Mouse (Mus musculus) CH12.LX (cell line): ENCODE measurements around the gene Esyt3. TPM values are rescaled to one million over a fixed set of nuclear protein-coding genes. Genes with fewer than 3 reads are reported as not detected.

ENCODE experiments used
- DNase-seq: peaks from one replicate; pipeline ENCODE4 v3.0.0-alpha.2; 2013; ENCODE audit errors: extremely low read depth
- H3K27ac ChIP-seq: 2 replicates; pipeline ENCODE4 v1.5.1; 2012; ENCODE audit warnings: low read depth, mild to moderate bottlenecking, control low read depth, moderate library complexity; ENCODE audit not compliant: insufficient read depth
- H3K27me3 ChIP-seq: replicated peaks from 2 replicates; pipeline ENCODE3; 2012; ENCODE audit warnings: inconsistent platforms
- H3K36me3 ChIP-seq, 2 experiments: replicated peaks in 1 of 2; 2 replicates each; pipeline versions ENCODE3 to v1.6.1; 2012; ENCODE audit warnings: inconsistent platforms in 1 of 2, low read length in 1 of 2, mild to moderate bottlenecking in 1 of 2, mixed read lengths in 1 of 2, moderate library complexity in 1 of 2; ENCODE audit not compliant: control insufficient read depth in 1 of 2, insufficient read depth in 1 of 2
- H3K4me1 ChIP-seq, 2 experiments: 2 replicates each; pipeline ENCODE4 v1.6.1; 2012; ENCODE audit warnings: inconsistent platforms in 1 of 2, moderate library complexity in 1 of 2; ENCODE audit not compliant: insufficient read depth in 2 of 2, control insufficient read depth in 1 of 2
- H3K4me2 ChIP-seq: 2 replicates; pipeline ENCODE4 v1.6.1; 2012; ENCODE audit warnings: low read depth, mild to moderate bottlenecking, control low read depth; ENCODE audit not compliant: poor library complexity, insufficient read depth, severe bottlenecking
- H3K4me3 ChIP-seq, 3 experiments: fragments of 150-350 bp in 1 of 3; sonication (generic) in 1 of 3; replicated peaks in 1 of 3; 2 replicates each; pipeline versions ENCODE3 to v1.5.1; 2011 to 2012; ENCODE audit warnings: low read depth in 2 of 3, low read length in 2 of 3, mild to moderate bottlenecking in 2 of 3, moderate library complexity in 2 of 3, control low read depth in 1 of 3, improper control_type of control experiment in 1 of 3, inconsistent platforms in 1 of 3, mixed read lengths in 1 of 3; ENCODE audit not compliant: poor library complexity in 1 of 3
- H3K79me2 ChIP-seq: replicated peaks from 2 replicates; pipeline ENCODE4 v1.6.1; 2012; ENCODE audit warnings: mild to moderate bottlenecking, moderate library complexity; ENCODE audit not compliant: control insufficient read depth, poor library complexity, insufficient read depth, severe bottlenecking; ENCODE audit errors: extremely low read depth
- H3K9ac ChIP-seq: 2 replicates; pipeline ENCODE4 v1.6.1; 2012; ENCODE audit warnings: low read depth, mild to moderate bottlenecking, control low read depth, moderate library complexity; ENCODE audit not compliant: insufficient read depth
- H3K9me3 ChIP-seq: replicated peaks from 2 replicates; pipeline ENCODE3; 2012; ENCODE audit warnings: low read length, inconsistent platforms, mixed read lengths
- BHLHE40 ChIP-seq: IDR thresholded peaks from 2 replicates; pipeline ENCODE4 v1.6.1; 2011; ENCODE audit warnings: mild to moderate bottlenecking, low read depth, low read length, improper control_type of control experiment
- CHD1 ChIP-seq: IDR thresholded peaks from 2 replicates; pipeline ENCODE4 v1.6.1; 2012; ENCODE audit warnings: low read depth, low read length, improper control_type of control experiment, inconsistent platforms
- CHD2 ChIP-seq: IDR thresholded peaks from 2 replicates; pipeline ENCODE4 v1.6.1; 2011; ENCODE audit warnings: low read length, improper control_type of control experiment
- CTCF ChIP-seq, 2 experiments: IDR thresholded peaks in 1 of 2; conservative IDR thresholded peaks in 1 of 2; 2 replicates each; pipeline ENCODE4 v1.5.1; 2011 to 2012; ENCODE audit warnings: low read depth in 2 of 2, low read length in 2 of 2, improper control_type of control experiment in 1 of 2, inconsistent platforms in 1 of 2, mild to moderate bottlenecking in 1 of 2, moderate library complexity in 1 of 2
- ELF1 ChIP-seq: IDR thresholded peaks from 2 replicates; pipeline ENCODE4 v1.6.1; 2014; ENCODE audit warnings: low read depth, mild to moderate bottlenecking, inconsistent platforms, low read length, improper control_type of control experiment
- IRF4 ChIP-seq: IDR thresholded peaks from 2 replicates; pipeline ENCODE4 v1.6.1; 2014; ENCODE audit warnings: low read depth, mild to moderate bottlenecking, inconsistent platforms, low read length, improper control_type of control experiment
- MAFK ChIP-seq: IDR thresholded peaks from 2 replicates; pipeline ENCODE4 v1.6.1; 2011; ENCODE audit warnings: low read length, improper control_type of control experiment; ENCODE audit not compliant: insufficient replicate concordance
- MAZ ChIP-seq: IDR thresholded peaks from 2 replicates; pipeline ENCODE4 v1.6.1; 2012; ENCODE audit warnings: low read depth, mild to moderate bottlenecking, inconsistent platforms, low read length, improper control_type of control experiment, moderate library complexity
- MXI1 ChIP-seq: IDR thresholded peaks from 2 replicates; pipeline ENCODE4 v1.6.1; 2011; ENCODE audit warnings: mild to moderate bottlenecking, low read depth, low read length, improper control_type of control experiment
- NRF1 ChIP-seq: IDR thresholded peaks from 2 replicates; pipeline ENCODE4 v1.6.1; 2014; ENCODE audit warnings: low read depth, mild to moderate bottlenecking, inconsistent platforms, low read length, improper control_type of control experiment, moderate library complexity
- POLR2AphosphoS2 ChIP-seq: IDR thresholded peaks from 2 replicates; pipeline ENCODE4 v1.6.1; 2011; ENCODE audit warnings: low read depth, low read length, improper control_type of control experiment
- SMC3 ChIP-seq: IDR thresholded peaks from 2 replicates; pipeline ENCODE4 v1.6.1; 2011; ENCODE audit warnings: low read depth, low read length, improper control_type of control experiment
- TBP ChIP-seq: conservative IDR thresholded peaks from 2 replicates; pipeline ENCODE4 v1.6.1; 2011; ENCODE audit warnings: low read depth, low read length, improper control_type of control experiment
- TCF12 ChIP-seq: IDR thresholded peaks from 2 replicates; pipeline ENCODE4 v1.6.1; 2014; ENCODE audit warnings: low read depth, mild to moderate bottlenecking, inconsistent platforms, low read length, improper control_type of control experiment
- USF1 ChIP-seq: IDR thresholded peaks from 2 replicates; pipeline ENCODE4 v1.6.1; 2014; ENCODE audit warnings: low read depth, mild to moderate bottlenecking, inconsistent platforms, low read length, improper control_type of control experiment
- ZKSCAN1 ChIP-seq: IDR thresholded peaks from 2 replicates; pipeline ENCODE4 v1.6.1; 2012; ENCODE audit warnings: low read depth, inconsistent platforms, low read length, improper control_type of control experiment, borderline replicate concordance
- dilution Hi-C: fragments of 300-500 bp; cut with MboI; formaldehyde crosslinking; loops from 2 replicates; pipeline ENCODE4 v1.14.3; 2020; ENCODE audit warnings: low sequenced_read_pairs; ENCODE audit not compliant: extremely low pct_unique_long_range_greater_than_20kb, extremely low pct_ligation_motif_present
- in situ Hi-C: fragments of 300-500 bp; cut with MboI; formaldehyde crosslinking; loops from 3 replicates; pipeline ENCODE4 v1.14.3; 2019; ENCODE audit warnings: low sequenced_read_pairs, low pct_ligation_motif_present, low pct_unique_long_range_greater_than_20kb, mixed read lengths
- polyA plus RNA-seq: library from polyadenylated mRNA; unstranded; fragments of >175 nt; gene quantifications from 2 replicates; pipeline ENCODE4 v1.2.1, GENCODE M21; 2012; ENCODE audit warnings: low read depth; ENCODE audit not compliant: insufficient read length
- total RNA-seq, 2 experiments: library from RNA; depleted of rRNA; stranded (reverse); fragments of 300-350 nt in 1 of 2; fragments of >200 nt in 1 of 2; gene quantifications; 2 replicates each; pipeline ENCODE4 v1.2.3; 2012 to 2014

The Esyt3 gene
- total and polyA plus RNA-seq, 3 experiments = not detected

GRCm38 (mm10) chr9:99338293-99338692 is 20.1 kb downstream of the Esyt3 start:
- no peak overlapping the region for H3K27ac ChIP-seq
- no peak overlapping the region for H3K4me3 ChIP-seq
- no peaks in the 10 kb centered on the region for H3K9me3 ChIP-seq
- peaks cover 0 to 3% of the 10 kb centered on the region in 2 experiments; a peak in 1 of 4 replicates for H3K4me1 ChIP-seq
- no peak overlapping the region for H3K4me2 ChIP-seq
- no peak for DNase-seq
- H3K79me2 ChIP-seq = no peaks in the 10 kb centered on the region
- dilution Hi-C loops (no loop called here), in situ Hi-C loops (no loop called here)
- H3K27me3 ChIP-seq = no peaks in the 10 kb centered on the region
- no peak overlapping the region for H3K9ac ChIP-seq
- H3K36me3 ChIP-seq = no peaks in the 10 kb centered on the region
- TF ChIP-seq TBP (no peak), CHD2 (no peak), MXI1 (no peak), NRF1 (no peak), BHLHE40 (no peak), IRF4 (no peak)

GRCm38 (mm10) chr9:99336538-99336937 is 21.8 kb downstream of the Esyt3 start:
- TF ChIP-seq POLR2AphosphoS2 (no peak), BHLHE40 (no peak), SMC3 (no peak), MAZ (no peak), CHD1 (no peak), TCF12 (no peak)
- H3K4me1 ChIP-seq = peaks cover 0 to 3% of the 10 kb centered on the region in 2 experiments; a peak in 1 of 4 replicates
- no peak overlapping the region for H3K27ac ChIP-seq
- H3K9ac ChIP-seq = no peak overlapping the region
- dilution Hi-C loops = no loop called here
- no peak overlapping the region for H3K4me2 ChIP-seq
- no peaks in the 10 kb centered on the region for H3K36me3 ChIP-seq
- no peaks in the 10 kb centered on the region for H3K27me3 ChIP-seq
- in situ Hi-C loops = no loop called here
- DNase-seq = no peak
- H3K9me3 ChIP-seq = no peaks in the 10 kb centered on the region
- H3K4me3 ChIP-seq = no peak overlapping the region
- no peaks in the 10 kb centered on the region for H3K79me2 ChIP-seq

GRCm38 (mm10) chr9:99326881-99327280 is 31.5 kb downstream of the Esyt3 start:
- dilution Hi-C loops (no loop called here), in situ Hi-C loops (no loop called here)
- Histone ChIP-seq H3K9ac (no peak overlapping the region), H3K27me3 (no peaks in the 10 kb centered on the region), H3K79me2 (no peaks in the 10 kb centered on the region), H3K9me3 (no peaks in the 10 kb centered on the region), H3K4me3 (no peak overlapping the region), H3K27ac (no peak overlapping the region), H3K4me1 (peaks cover 0 to 6% of the 10 kb centered on the region in 2 experiments; a peak in 2 of 4 replicates), H3K36me3 (no peaks in the 10 kb centered on the region), H3K4me2 (no peak overlapping the region)
- no peak for DNase-seq
- TF ChIP-seq ELF1 (no peak), CHD1 (no peak), SMC3 (no peak), USF1 (no peak), TCF12 (no peak), ZKSCAN1 (no peak), CTCF (conservative IDR thresholded peaks at IDR 0.05 in 1 of 2, IDR thresholded peaks at IDR 0.05 in 1 of 2; ENCODE audit: low read depth in 2 of 2, low read length in 2 of 2) (no peak), MXI1 (no peak), MAFK (no peak), NRF1 (no peak)
